Mouse (Mus musculus) limb, embryonic 12.5 days (tissue): ENCODE measurements at regions not wholly inside any gene's neighbourhood (a gene's known extent, or its start where the extent isn't known, plus 50 kb on each side); places are given as distances from the start of the nearest gene placed in this dataset.

ENCODE experiments used
- ATAC-seq: fragments of 200-750 bp; cut with Nextera tagmentation; 2 replicates; pipeline ENCODE4 v1.8.0; 2017; ENCODE audit warnings: low read depth, moderate TSS enrichment; ENCODE audit not compliant: insufficient number of reproducible peaks, insufficient read depth, low FRiP score, low TSS enrichment
- H3K27ac ChIP-seq: fragments of 300-500 bp; sonication (generic); 2 replicates; pipeline ENCODE4 v1.5.1; 2016; ENCODE audit warnings: mild to moderate bottlenecking, moderate library complexity
- H3K27me3 ChIP-seq: fragments of 300-500 bp; sonication (generic); 2 replicates; pipeline ENCODE4 v1.6.1; 2016; ENCODE audit warnings: mild to moderate bottlenecking, moderate library complexity
- H3K36me3 ChIP-seq: fragments of 300-500 bp; sonication (generic); 2 replicates; pipeline ENCODE4 v1.6.1; 2016; ENCODE audit warnings: mild to moderate bottlenecking, moderate library complexity
- H3K4me1 ChIP-seq: fragments of 300-500 bp; sonication (generic); replicated peaks from 2 replicates; pipeline ENCODE4 v1.6.1; 2016
- H3K4me2 ChIP-seq: fragments of 300-500 bp; sonication (generic); 2 replicates; pipeline ENCODE4 v1.6.1; 2016; ENCODE audit warnings: mild to moderate bottlenecking, moderate library complexity
- H3K4me3 ChIP-seq: fragments of 300-500 bp; sonication (generic); replicated peaks from 2 replicates; pipeline ENCODE4 v1.5.1; 2016; ENCODE audit warnings: mild to moderate bottlenecking
- H3K9ac ChIP-seq: fragments of 300-500 bp; sonication (generic); replicated peaks from 2 replicates; pipeline ENCODE4 v1.6.1; 2016; ENCODE audit warnings: mild to moderate bottlenecking, moderate library complexity
- H3K9me3 ChIP-seq: fragments of 300-500 bp; sonication (generic); 2 replicates; pipeline ENCODE4 v1.6.1; 2016; ENCODE audit warnings: mild to moderate bottlenecking, moderate library complexity
- WGBS: fragments of 180-500 bp; shearing (Covaris S2); methylation state at CpG from one replicate; pipeline ENCODE4 v1.1.7; 2016; 5-methylcytosine and 5-hydroxymethylcytosine counted together

GRCm38 (mm10) chr12:112265289-112265969 is 119.4 kb downstream of the Kif26a start:
- Histone ChIP-seq H3K4me2 (peak overlapping the region; percentile 13; the same call in 1 of the 2 replicates), H3K27ac (peak overlapping the region; percentile 77)

GRCm38 (mm10) chr12:112274026-112274425 is 128.0 kb downstream of the Kif26a start:
- Histone ChIP-seq H3K27me3 (peaks cover 8% of the 10 kb centered on the region), H3K4me3 (no peak overlapping the region), H3K36me3 (no peaks in the 10 kb centered on the region), H3K4me2 (no peak overlapping the region), H3K9me3 (no peaks in the 10 kb centered on the region), H3K4me1 (peaks cover 43% of the 10 kb centered on the region), H3K27ac (no peak overlapping the region), H3K9ac (no peak overlapping the region)
- WGBS = 82% methylated on average over 6 of the region's 6 CpGs
- no peak for ATAC-seq

More at GRCm38 (mm10) chr12:112265289-112265969, 119.4 kb downstream of the Kif26a start:
- WGBS = 22% methylated on average over 10 of the region's 10 CpGs
- Histone ChIP-seq H3K4me1 (peaks cover 33% of the 10 kb centered on the region), H3K36me3 (no peaks in the 10 kb centered on the region), H3K27me3 (peaks cover 24% of the 10 kb centered on the region), H3K9ac (peak overlapping the region; percentile 13; the same call in 1 of the 2 replicates), H3K4me3 (no peak overlapping the region), H3K9me3 (no peaks in the 10 kb centered on the region)
- ATAC-seq = peak; percentile 38; the same call in 1 of the 2 replicates

- peaks cover 45% of the 10 kb centered on the region for H3K4me1 ChIP-seq
Measured at GRCm38 (mm10) chr12:112274756-112275155, 128.7 kb downstream of the Kif26a start.

GRCm38 (mm10) chr12:112276651-112277050 is 130.6 kb downstream of the Kif26a start:
- no peaks in the 10 kb centered on the region for H3K9me3 ChIP-seq
- peaks cover 49% of the 10 kb centered on the region for H3K4me1 ChIP-seq
- H3K4me3 ChIP-seq = no peak overlapping the region
- no peak for ATAC-seq
- H3K4me2 ChIP-seq = no peak overlapping the region
- no peak overlapping the region for H3K9ac ChIP-seq
- WGBS = 44% methylated on average over 7 of the region's 7 CpGs
- H3K27ac ChIP-seq = no peak overlapping the region
- peaks cover 14% of the 10 kb centered on the region for H3K27me3 ChIP-seq
- no peaks in the 10 kb centered on the region for H3K36me3 ChIP-seq

More at GRCm38 (mm10) chr12:112274756-112275155, 128.7 kb downstream of the Kif26a start:
- H3K4me3 ChIP-seq = no peak overlapping the region
- H3K4me2 ChIP-seq = no peak overlapping the region
- H3K27ac ChIP-seq = no peak overlapping the region
- no peak overlapping the region for H3K9ac ChIP-seq
- peaks cover 9% of the 10 kb centered on the region for H3K27me3 ChIP-seq
- 42% methylated on average over 11 of the region's 11 CpGs for WGBS
- no peaks in the 10 kb centered on the region for H3K36me3 ChIP-seq
- no peak for ATAC-seq
- H3K9me3 ChIP-seq = no peaks in the 10 kb centered on the region

GRCm38 (mm10) chr12:112277511-112277910 is 131.5 kb downstream of the Kif26a start:
- no peak overlapping the region for H3K9ac ChIP-seq
- 44% methylated on average over 14 of the region's 14 CpGs for WGBS
- no peak overlapping the region for H3K27ac ChIP-seq
- no peaks in the 10 kb centered on the region for H3K36me3 ChIP-seq
- H3K4me1 ChIP-seq = peaks cover 40% of the 10 kb centered on the region
- H3K27me3 ChIP-seq = peaks cover 14% of the 10 kb centered on the region
- ATAC-seq = no peak
- H3K4me2 ChIP-seq = no peak overlapping the region
- no peak overlapping the region for H3K4me3 ChIP-seq
- no peaks in the 10 kb centered on the region for H3K9me3 ChIP-seq

GRCm38 (mm10) chr12:112285096-112285495 is 139.1 kb downstream of the Kif26a start:
- no peaks in the 10 kb centered on the region for H3K36me3 ChIP-seq
- no peak overlapping the region for H3K4me2 ChIP-seq
- no peak overlapping the region for H3K4me3 ChIP-seq
- H3K9me3 ChIP-seq = no peaks in the 10 kb centered on the region
- peaks cover 12% of the 10 kb centered on the region for H3K4me1 ChIP-seq
- ATAC-seq = peak; percentile 13; the same call in 1 of the 2 replicates
- no peak overlapping the region for H3K9ac ChIP-seq
- H3K27ac ChIP-seq = no peak overlapping the region
- WGBS = 55% methylated on average over 15 of the region's 15 CpGs
- H3K27me3 ChIP-seq = 0 out of 2 replicates have a peak, but pooled peaks cover 2% of the 10 kb centered on the region

GRCm38 (mm10) chr12:112288786-112289185 is 142.8 kb downstream of the Kif26a start:
- Histone ChIP-seq H3K9ac (no peak overlapping the region), H3K4me2 (no peak overlapping the region), H3K9me3 (no peaks in the 10 kb centered on the region), H3K27me3 (peaks cover 12% of the 10 kb centered on the region; the same call in 1 of the 2 replicates), H3K4me3 (no peak overlapping the region), H3K36me3 (no peaks in the 10 kb centered on the region), H3K4me1 (peaks cover 25% of the 10 kb centered on the region), H3K27ac (no peak overlapping the region)
- no peak for ATAC-seq
- WGBS = 79% methylated on average over 3 of the region's 3 CpGs

GRCm38 (mm10) chr12:112290299-112290698 is 144.3 kb downstream of the Kif26a start:
- no peak overlapping the region for H3K27ac ChIP-seq
- H3K27me3 ChIP-seq = peaks cover 12% of the 10 kb centered on the region

GRCm38 (mm10) chr12:112291748-112292561 is 145.9 kb downstream of the Kif26a start:
- Histone ChIP-seq H3K36me3 (no peaks in the 10 kb centered on the region), H3K9me3 (no peaks in the 10 kb centered on the region), H3K4me3 (no peak overlapping the region), H3K9ac (no peak overlapping the region), H3K27ac (no peak overlapping the region), H3K4me2 (no peak overlapping the region), H3K27me3 (peaks cover 12% of the 10 kb centered on the region), H3K4me1 (peaks cover 23% of the 10 kb centered on the region)
- ATAC-seq = no peak
- 61% methylated on average over 16 of the region's 16 CpGs for WGBS

More at GRCm38 (mm10) chr12:112290299-112290698, 144.3 kb downstream of the Kif26a start:
- WGBS = 94% methylated on average over 9 of the region's 9 CpGs
- Histone ChIP-seq H3K4me1 (peaks cover 19% of the 10 kb centered on the region), H3K4me2 (no peak overlapping the region), H3K9ac (no peak overlapping the region), H3K36me3 (no peaks in the 10 kb centered on the region), H3K9me3 (no peaks in the 10 kb centered on the region), H3K4me3 (no peak overlapping the region)
- ATAC-seq = no peak

- Histone ChIP-seq H3K4me2 (no peak overlapping the region), H3K27ac (no peak overlapping the region), H3K36me3 (no peaks in the 10 kb centered on the region), H3K4me3 (no peak overlapping the region), H3K9me3 (no peaks in the 10 kb centered on the region), H3K4me1 (peaks cover 23% of the 10 kb centered on the region), H3K9ac (no peak overlapping the region), H3K27me3 (peaks cover 12% of the 10 kb centered on the region)
- no peak for ATAC-seq
- WGBS = 54% methylated on average over 13 of the region's 13 CpGs
Measured at GRCm38 (mm10) chr12:112293105-112293504, 147.1 kb downstream of the Kif26a start.

GRCm38 (mm10) chr12:112295337-112295941 is 149.4 kb downstream of the Kif26a start:
- no peak overlapping the region for H3K27ac ChIP-seq
- peaks cover 40% of the 10 kb centered on the region for H3K4me1 ChIP-seq
- WGBS = 77% methylated on average over 6 of the region's 6 CpGs

More at GRCm38 (mm10) chr12:112295337-112295941, 149.4 kb downstream of the Kif26a start:
- Histone ChIP-seq H3K4me2 (no peak overlapping the region), H3K27me3 (peaks cover 25% of the 10 kb centered on the region), H3K4me3 (no peak overlapping the region), H3K9ac (no peak overlapping the region), H3K36me3 (no peaks in the 10 kb centered on the region), H3K9me3 (no peaks in the 10 kb centered on the region)
- ATAC-seq = no peak
